Mouse (Mus musculus): ENCODE data around the gene Igfbp7.

The Igfbp7 gene

GRCm38 (mm10) chr5:77378027-77378426 lies 29.8 kb downstream of the Igfbp7 start:
- DNase-seq = no peak

GRCm38 (mm10) chr5:77375546-77375945 lies 32.3 kb downstream of the Igfbp7 start:
- DNase-seq = no peak

GRCm38 (mm10) chr5:77374945-77375344 lies 32.9 kb downstream of the Igfbp7 start:
- no peak for DNase-seq

- DNase-seq = peak in 1 of 2 experiments; percentile 64
These were observed 35.1 kb downstream of the Igfbp7 start for GRCm38 (mm10) chr5:77372778-77373177.

- no peak for DNase-seq
These were observed 35.6 kb downstream of the Igfbp7 start for GRCm38 (mm10) chr5:77372242-77372641.

- no peak for DNase-seq
These were observed 37.4 kb downstream of the Igfbp7 start for GRCm38 (mm10) chr5:77370378-77370892.

GRCm38 (mm10) chr5:77369394-77369793 lies 38.4 kb downstream of the Igfbp7 start:
- DNase-seq = no peak

GRCm38 (mm10) chr5:77368194-77368593 lies 39.6 kb downstream of the Igfbp7 start:
- peak in 1 of 2 experiments; percentile 57 for DNase-seq

GRCm38 (mm10) chr5:77367682-77368081 lies 40.2 kb downstream of the Igfbp7 start:
- DNase-seq = peak in 1 of 2 experiments; percentile 43

GRCm38 (mm10) chr5:77367145-77367544 lies 40.7 kb downstream of the Igfbp7 start:
- no peak for DNase-seq

GRCm38 (mm10) chr5:77366313-77366712 lies 41.5 kb downstream of the Igfbp7 start:
- peak in 1 of 2 experiments; percentile 39 for DNase-seq

- DNase-seq = no peak
These were observed 43.3 kb downstream of the Igfbp7 start for GRCm38 (mm10) chr5:77364443-77365038.

- no peak for DNase-seq
These were observed 44.2 kb downstream of the Igfbp7 start for GRCm38 (mm10) chr5:77363650-77364049.

GRCm38 (mm10) chr5:77362120-77362519 lies 45.7 kb downstream of the Igfbp7 start:
- DNase-seq = peak in 1 of 2 experiments; percentile 5

- DNase-seq = peak in 1 of 2 experiments; percentile 1
These were observed 46.8 kb downstream of the Igfbp7 start for GRCm38 (mm10) chr5:77361006-77361405.

GRCm38 (mm10) chr5:77359971-77360370 lies 47.9 kb downstream of the Igfbp7 start:
- DNase-seq = no peak

GRCm38 (mm10) chr5:77358347-77358746 lies 49.5 kb downstream of the Igfbp7 start:
- peak; percentile 53 to 65 for DNase-seq

GRCm38 (mm10) chr5:77357405-77358149 lies 50.3 kb downstream of the Igfbp7 start:
- DNase-seq = peak; percentile 89 to 90

- peak; percentile 47 to 54 for DNase-seq
These were observed 52.3 kb downstream of the Igfbp7 start for GRCm38 (mm10) chr5:77355307-77356265.

GRCm38 (mm10) chr5:77354361-77354787 lies 53.5 kb downstream of the Igfbp7 start:
- peak; percentile 93 to 95 for DNase-seq

GRCm38 (mm10) chr5:77351691-77352090 lies 56.1 kb downstream of the Igfbp7 start:
- peak in 1 of 2 experiments; percentile 62 for DNase-seq

- no peak for DNase-seq
These were observed 57.7 kb downstream of the Igfbp7 start for GRCm38 (mm10) chr5:77349971-77350658.

Data from kidney, postnatal 36 days (tissue).